Mouse (Mus musculus) heart, embryonic 12.5 days (tissue): Measurements from ENCODE around the gene Speer4e. TPM values are rescaled to one million over a fixed set of nuclear protein-coding genes. Genes with fewer than 3 reads are reported as not detected.

ENCODE experiments used
- polyA plus RNA-seq: library from polyadenylated mRNA; unstranded; fragments of >200 nt; fragmentation: Nextera tagmentation; extraction: Ambion mirVana; gene quantifications from 2 replicates; pipeline ENCODE4 v1.2.1, GENCODE M21; 2016

Speer4e gene
- polyA plus RNA-seq, 1 experiment from 2014 or later, result 0.10 TPM

Other genes with a start within 250 kb of the Speer4e start
- gene Gm9758, start 23.5 kb downstream of the Speer4e start, polyA plus RNA-seq, result not detected in 2 replicates
- 0.14 TPM in 1 of 2 replicates, not detected in the other for gene Gm10354, start 40.5 kb upstream of the Speer4e start, polyA plus RNA-seq
- not detected in 2 replicates for gene Gm17019, start 94.6 kb upstream of the Speer4e start, polyA plus RNA-seq